Mouse (Mus musculus): ENCODE data around the gene Tor3a.

GRCm38 (mm10) chr1:156679599-156679998 is 5.4 kb upstream of the Tor3a start:
- TF ChIP-seq CTCF (IDR thresholded peaks at IDR 0.05; ENCODE audit: extremely low read depth, insufficient read depth, low read length) (no peak), POLR2A (IDR thresholded peaks at IDR 0.05; ENCODE audit: extremely low read depth, insufficient read depth, low read length) (no peak)
